Mouse (Mus musculus): Measurements from ENCODE around the gene R3hdm1. TPM values are rescaled to one million over a fixed set of nuclear protein-coding genes. Genes with fewer than 3 reads are reported as not detected.

The R3hdm1 gene
- 135 and 151 TPM in 2 replicates for polyA plus RNA-seq (2011; ENCODE audit: insufficient read depth, insufficient read length, low read depth, missing spikeins)

DNA sequence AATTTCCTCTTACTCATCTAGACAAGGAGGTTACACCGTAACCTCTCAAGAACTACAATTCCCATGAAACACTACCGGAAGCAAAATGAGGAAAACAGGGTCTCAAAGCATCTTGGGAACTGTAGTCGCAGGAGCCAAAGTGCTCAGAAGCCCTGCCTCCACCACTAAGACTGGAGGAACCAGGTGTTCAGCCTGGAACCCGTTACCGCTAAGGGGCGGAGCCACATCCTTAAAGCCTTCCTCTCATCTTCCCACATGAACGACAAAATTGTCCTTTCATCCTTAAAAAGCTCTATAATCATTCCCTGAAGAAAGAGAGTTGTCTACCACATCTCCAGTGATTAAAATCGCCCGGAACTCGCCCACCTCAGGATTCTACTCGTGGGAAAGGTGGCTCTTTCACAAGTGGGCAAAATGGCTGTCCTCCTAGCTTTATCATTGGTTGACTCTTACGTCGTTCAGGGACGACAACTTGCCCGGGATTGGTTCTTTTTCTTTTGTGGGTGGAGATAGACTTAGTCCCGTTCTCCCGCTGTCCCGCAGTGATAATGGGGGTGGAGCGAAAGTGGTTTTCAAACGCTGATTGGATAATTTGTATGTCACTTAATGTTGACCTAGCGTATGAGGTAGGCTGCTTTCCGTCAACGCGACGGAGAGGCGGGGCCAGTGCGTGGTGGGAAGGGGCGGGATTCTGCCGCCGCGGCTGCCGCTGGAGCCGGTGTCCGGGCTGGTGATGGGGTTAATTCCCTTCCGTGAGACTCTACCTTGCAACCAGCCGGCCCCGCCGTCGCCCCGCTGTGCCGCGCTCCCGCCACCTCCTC is at the start of gene R3hdm1, which contains the start of gene Zranb3:
Gene R3hdm1 (plus strand): TSS at position 661 of the 821 bp plus-strand sequence.
Gene Zranb3 (minus strand): TSS at position 407 of the 821 bp plus-strand sequence.
- Histone ChIP-seq H3K4me3 (ENCODE audit: low read depth, low read length) (peak within 1 kb of the TSS; percentile 99), H3K27me3 (ENCODE audit: control insufficient read depth, insufficient read depth, low read length, poor library complexity, severe bottlenecking) (no peaks in the 10 kb centered on the region), H3K36me3 (ENCODE audit: control insufficient read depth, insufficient read depth, low read length, poor library complexity, severe bottlenecking) (no peaks in the 10 kb centered on the region), H3K4me1 (ENCODE audit: control insufficient read depth, insufficient read depth, low read length) (no peaks in the 10 kb centered on the region), H3K9ac (ENCODE audit: low read depth, poor library complexity, severe bottlenecking) (peak within 1 kb of the TSS; percentile 97), H3K9me3 (replicated peaks; ENCODE audit: control insufficient read depth, insufficient read depth, low read length, poor library complexity, severe bottlenecking) (no peaks in the 10 kb centered on the region), H3K27ac (ENCODE audit: insufficient read depth, low read length) (peak within 1 kb of the TSS; percentile 76)
- TF ChIP-seq CTCF (IDR thresholded peaks at IDR 0.05; ENCODE audit: low read depth, low read length) = no peak
- peak; percentile 21 for TF ChIP-seq POLR2A (IDR thresholded peaks at IDR 0.05; ENCODE audit: insufficient read depth, low read length)

GRCm38 (mm10) chr1:128057269-128057668 is 45.8 kb upstream of the R3hdm1 start:
- Histone ChIP-seq H3K4me1 (ENCODE audit: control insufficient read depth, insufficient read depth, low read length) (no peaks in the 10 kb centered on the region), H3K9me3 (replicated peaks; ENCODE audit: control insufficient read depth, insufficient read depth, low read length, poor library complexity, severe bottlenecking) (no peaks in the 10 kb centered on the region; the same call in 1 of the 2 replicates), H3K27me3 (ENCODE audit: control insufficient read depth, insufficient read depth, low read length, poor library complexity, severe bottlenecking) (no peaks in the 10 kb centered on the region), H3K9ac (ENCODE audit: low read depth, poor library complexity, severe bottlenecking) (no peak overlapping the region), H3K36me3 (ENCODE audit: control insufficient read depth, insufficient read depth, low read length, poor library complexity, severe bottlenecking) (no peaks in the 10 kb centered on the region), H3K4me3 (ENCODE audit: low read depth, low read length) (no peak overlapping the region), H3K27ac (ENCODE audit: insufficient read depth, low read length) (no peak overlapping the region)
- TF ChIP-seq CTCF (IDR thresholded peaks at IDR 0.05; ENCODE audit: low read depth, low read length) (no peak), POLR2A (IDR thresholded peaks at IDR 0.05; ENCODE audit: insufficient read depth, low read length) (no peak), EP300 (IDR thresholded peaks at IDR 0.05; ENCODE audit: insufficient read depth, low read depth, low read length) (no peak)

DNA sequence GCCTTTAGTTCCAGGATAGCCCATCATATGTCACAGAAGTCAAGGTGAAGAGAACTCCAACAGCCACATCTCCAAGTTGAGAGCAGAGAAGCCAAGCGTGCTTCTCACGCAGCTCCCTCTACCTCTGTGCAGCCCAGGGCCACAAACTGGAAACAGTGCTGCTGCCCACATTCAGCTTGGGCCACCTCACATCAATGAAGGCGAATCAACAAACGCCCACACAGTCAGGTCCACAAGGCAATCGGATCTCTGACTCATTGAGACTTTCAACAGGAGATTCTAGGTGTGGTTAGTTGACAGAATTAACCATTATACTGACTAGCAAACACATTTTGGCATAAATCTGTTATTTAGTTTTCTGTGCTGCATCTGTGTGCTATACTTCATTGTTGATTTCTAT is 44.5 kb upstream of the R3hdm1 start:
- H3K9me3 ChIP-seq (replicated peaks; ENCODE audit: control insufficient read depth, insufficient read depth, low read length, poor library complexity, severe bottlenecking) = no peaks in the 10 kb centered on the region; the same call in 1 of the 2 replicates
- H3K4me1 ChIP-seq (ENCODE audit: control insufficient read depth, insufficient read depth, low read length) = no peaks in the 10 kb centered on the region
- no peak overlapping the region for H3K9ac ChIP-seq (ENCODE audit: low read depth, poor library complexity, severe bottlenecking)
- H3K36me3 ChIP-seq (ENCODE audit: control insufficient read depth, insufficient read depth, low read length, poor library complexity, severe bottlenecking) = no peaks in the 10 kb centered on the region; the same call in 1 of the 2 replicates
- no peak overlapping the region for H3K4me3 ChIP-seq (ENCODE audit: low read depth, low read length)
- H3K27me3 ChIP-seq (ENCODE audit: control insufficient read depth, insufficient read depth, low read length, poor library complexity, severe bottlenecking) = no peaks in the 10 kb centered on the region
- TF ChIP-seq EP300 (IDR thresholded peaks at IDR 0.05; ENCODE audit: insufficient read depth, low read depth, low read length) = no peak
- no peak for TF ChIP-seq POLR2A (IDR thresholded peaks at IDR 0.05; ENCODE audit: insufficient read depth, low read length)
- TF ChIP-seq CTCF (IDR thresholded peaks at IDR 0.05; ENCODE audit: low read depth, low read length) = no peak
- no peak overlapping the region for H3K27ac ChIP-seq (ENCODE audit: insufficient read depth, low read length)

DNA sequence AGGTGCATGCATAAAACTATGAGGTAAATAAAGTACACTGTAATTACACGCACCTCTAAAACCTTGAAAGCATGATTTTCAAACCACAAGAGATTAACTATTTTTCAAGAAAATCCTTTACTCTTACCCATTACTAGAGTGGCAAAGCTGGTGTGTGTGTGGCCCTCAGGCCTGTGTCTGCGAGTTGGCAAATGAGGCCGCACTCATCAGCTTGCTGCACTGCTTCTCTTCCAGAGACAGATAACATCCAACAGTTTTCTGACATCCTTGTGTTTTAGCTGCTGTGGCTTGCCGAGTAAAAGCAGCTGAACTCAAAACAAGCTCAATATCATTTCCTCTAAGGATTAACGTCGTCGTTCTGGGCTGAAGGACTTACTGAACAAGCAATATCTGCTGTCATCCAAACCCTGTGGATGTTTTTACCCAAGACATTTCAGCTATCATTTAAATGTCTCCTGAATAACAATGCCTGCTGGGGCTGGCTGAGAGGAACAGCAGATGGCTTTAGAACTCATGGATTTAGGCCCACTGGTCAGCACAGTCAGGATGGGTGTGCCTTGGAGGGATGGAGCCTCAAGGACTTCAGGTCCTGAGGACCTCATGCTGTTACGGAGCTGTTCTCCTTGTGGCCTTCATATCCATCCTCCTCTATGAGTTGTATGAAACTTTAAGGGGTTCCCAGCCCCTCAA is 42.3 kb upstream of the R3hdm1 start:
- Histone ChIP-seq H3K27me3 (ENCODE audit: control insufficient read depth, insufficient read depth, low read length, poor library complexity, severe bottlenecking) (no peaks in the 10 kb centered on the region), H3K27ac (ENCODE audit: insufficient read depth, low read length) (peak overlapping the region; percentile 51; the same call in 1 of the 2 replicates), H3K4me3 (ENCODE audit: low read depth, low read length) (no peak overlapping the region), H3K9ac (ENCODE audit: low read depth, poor library complexity, severe bottlenecking) (no peak overlapping the region), H3K36me3 (ENCODE audit: control insufficient read depth, insufficient read depth, low read length, poor library complexity, severe bottlenecking) (no peaks in the 10 kb centered on the region; the same call in 1 of the 2 replicates), H3K4me1 (ENCODE audit: control insufficient read depth, insufficient read depth, low read length) (no peaks in the 10 kb centered on the region), H3K9me3 (replicated peaks; ENCODE audit: control insufficient read depth, insufficient read depth, low read length, poor library complexity, severe bottlenecking) (no peaks in the 10 kb centered on the region; the same call in 1 of the 2 replicates)
- TF ChIP-seq CTCF (IDR thresholded peaks at IDR 0.05; ENCODE audit: low read depth, low read length) = no peak
- peak; percentile 42; the same call in 1 of the 2 replicates for TF ChIP-seq EP300 (IDR thresholded peaks at IDR 0.05; ENCODE audit: insufficient read depth, low read depth, low read length)

DNA sequence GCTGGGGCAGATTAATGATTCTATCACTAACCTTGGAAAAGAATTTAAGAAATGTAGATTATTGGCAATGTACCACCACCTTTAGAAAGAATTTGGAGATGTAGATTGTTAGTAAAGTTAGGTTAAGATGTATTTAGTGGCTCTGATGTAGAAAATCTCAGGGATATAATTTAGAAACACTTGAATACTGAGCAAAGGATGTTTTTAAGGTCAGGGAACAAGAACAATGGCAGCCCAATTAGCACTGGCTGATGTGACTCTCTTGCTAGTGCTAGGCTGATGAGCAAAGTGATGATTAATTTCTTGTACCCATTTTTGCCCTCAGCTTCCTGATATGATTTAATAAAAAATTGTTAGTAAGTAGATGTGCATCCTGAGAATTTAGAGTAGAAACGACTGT is 41.7 kb upstream of the R3hdm1 start:
- TF ChIP-seq POLR2A (IDR thresholded peaks at IDR 0.05; ENCODE audit: insufficient read depth, low read length) (no peak), EP300 (IDR thresholded peaks at IDR 0.05; ENCODE audit: insufficient read depth, low read depth, low read length) (no peak), CTCF (IDR thresholded peaks at IDR 0.05; ENCODE audit: low read depth, low read length) (no peak)
- Histone ChIP-seq H3K36me3 (ENCODE audit: control insufficient read depth, insufficient read depth, low read length, poor library complexity, severe bottlenecking) (no peaks in the 10 kb centered on the region; the same call in 1 of the 2 replicates), H3K9ac (ENCODE audit: low read depth, poor library complexity, severe bottlenecking) (no peak overlapping the region), H3K4me3 (ENCODE audit: low read depth, low read length) (no peak overlapping the region), H3K9me3 (replicated peaks; ENCODE audit: control insufficient read depth, insufficient read depth, low read length, poor library complexity, severe bottlenecking) (no peaks in the 10 kb centered on the region; the same call in 1 of the 2 replicates), H3K27me3 (ENCODE audit: control insufficient read depth, insufficient read depth, low read length, poor library complexity, severe bottlenecking) (no peaks in the 10 kb centered on the region), H3K4me1 (ENCODE audit: control insufficient read depth, insufficient read depth, low read length) (no peaks in the 10 kb centered on the region), H3K27ac (ENCODE audit: insufficient read depth, low read length) (no peak overlapping the region)
